Mouse (Mus musculus): ENCODE measurements around the gene Dhodh.

- no peak for TF ChIP-seq CTCF (IDR thresholded peaks at IDR 0.05; ENCODE audit: low read depth, low read length)
- TF ChIP-seq POLR2A (IDR thresholded peaks at IDR 0.05; ENCODE audit: extremely low read depth, insufficient read depth, low read length) = no peak
Measured at GRCm38 (mm10) chr8:109563881-109564280, 44.6 kb downstream of the Dhodh start.

All from liver, adult 2 months (tissue).